Mouse (Mus musculus): ENCODE measurements around the gene Mmd2. TPM values are rescaled to one million over a fixed set of nuclear protein-coding genes. Genes with fewer than 3 reads are reported as not detected.

Mmd2 gene
- 8.0 and 8.7 TPM in 2 replicates for polyA plus RNA-seq (2015; fragmentation: Nextera tagmentation; extraction: Ambion mirVana)

DNA sequence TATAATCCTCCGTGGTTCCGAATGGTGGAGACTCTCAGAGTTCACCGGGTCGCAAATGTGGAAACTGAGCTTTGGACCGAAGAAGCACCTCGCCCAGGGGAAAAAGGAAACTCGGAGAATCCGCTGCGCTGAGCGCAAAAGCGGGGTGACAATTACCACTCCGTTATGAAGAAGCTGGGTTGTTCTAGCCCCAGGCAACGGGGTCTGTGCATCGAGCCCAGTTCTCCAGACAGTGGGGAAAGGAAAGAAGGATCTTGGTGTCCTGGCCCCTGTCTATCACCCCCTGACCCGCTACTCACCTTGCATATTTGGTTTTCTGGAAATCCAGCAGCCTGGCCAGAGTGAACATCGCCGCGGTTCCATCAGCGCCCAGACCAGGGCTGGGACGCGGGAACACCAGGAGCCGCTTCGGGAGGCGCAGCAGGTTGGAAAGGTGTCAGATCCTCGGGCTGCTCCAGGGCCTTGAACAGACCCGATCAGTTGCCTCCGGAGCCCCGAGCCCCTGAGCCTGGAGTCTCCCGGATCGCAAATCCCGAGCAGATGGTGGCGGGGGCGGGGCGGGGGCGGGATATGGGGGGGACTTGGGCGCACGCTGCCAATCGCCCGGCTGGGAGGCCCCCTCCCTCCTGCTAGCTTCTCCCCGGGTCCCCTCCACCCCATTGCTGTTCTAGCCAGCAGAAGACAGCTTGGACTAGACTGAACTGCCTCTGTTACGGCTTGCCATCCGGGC lies at the start of gene Mmd2:
Gene Mmd2 (minus strand): TSS at position 542 of the 730 bp plus-strand sequence.

DNA sequence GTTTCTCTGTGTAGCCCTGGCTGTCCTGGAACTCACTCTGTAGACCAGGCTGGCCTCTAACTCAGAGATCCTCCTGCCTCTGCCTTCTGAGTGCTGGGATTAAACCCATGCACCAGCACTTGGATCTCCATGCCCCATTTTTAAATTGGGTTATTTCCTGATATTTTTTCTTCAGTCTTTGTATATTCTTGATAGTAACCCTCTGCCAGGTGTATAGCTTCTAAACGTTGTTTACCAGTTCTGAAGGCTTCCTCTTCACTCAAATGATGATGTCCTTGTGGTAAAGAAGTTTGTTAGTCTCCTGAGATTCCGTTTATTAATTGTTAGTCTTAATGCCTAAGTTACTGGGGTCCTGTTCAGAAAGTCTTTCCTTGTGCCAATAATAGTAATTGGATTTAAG lies 18.8 kb upstream of the Mmd2 start, which contains the start of gene Wipi2:
Gene Wipi2 (plus strand): TSS at position 301 of the 400 bp plus-strand sequence.

DNA sequence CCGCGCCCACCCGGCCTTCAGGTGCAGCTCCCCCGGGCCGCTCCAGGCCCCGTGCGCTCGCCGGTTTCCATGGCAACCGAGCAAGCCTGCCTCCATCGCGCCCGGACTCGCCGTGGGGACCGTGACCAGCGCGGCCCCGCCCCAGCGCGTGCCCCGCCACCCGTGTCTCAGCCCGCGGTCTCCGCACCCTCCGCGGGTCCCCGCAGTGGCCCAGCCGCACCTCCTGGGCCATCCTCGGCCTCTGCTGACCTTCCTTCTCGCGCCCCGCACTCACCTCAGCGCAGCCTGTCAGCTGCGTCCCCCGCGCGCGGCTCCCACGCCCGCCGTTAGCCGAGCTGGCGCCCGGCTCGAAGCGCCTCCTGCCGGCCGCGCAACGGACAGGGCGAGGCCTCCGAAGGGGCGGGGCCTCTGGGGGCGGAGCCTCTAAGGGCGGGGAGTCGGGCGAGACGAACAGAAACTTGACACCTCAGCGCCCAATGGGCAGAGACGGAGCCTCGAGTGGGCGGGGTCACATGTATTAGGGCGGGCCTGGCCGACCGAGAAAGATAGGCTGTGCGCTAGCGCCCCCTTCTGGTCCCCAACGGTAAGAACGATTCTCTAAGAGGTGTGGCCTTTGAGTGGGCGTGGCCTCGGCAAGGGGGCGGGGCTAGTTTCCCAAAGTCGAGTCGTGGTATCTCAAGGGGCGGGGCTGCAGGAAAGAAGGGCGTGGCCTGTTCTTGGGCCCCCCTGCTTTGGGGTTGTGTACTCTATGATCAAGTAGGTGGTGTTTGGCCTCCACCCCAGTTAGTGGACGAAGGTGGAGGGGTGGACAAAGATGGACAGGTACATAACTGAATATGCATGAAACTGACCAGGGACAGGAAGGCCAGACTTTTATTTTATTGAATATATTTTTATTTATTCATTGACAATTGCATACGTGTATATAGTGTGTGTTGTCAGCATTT lies 57.6 kb downstream of the Mmd2 start, which contains the start of gene Radil:
Gene Radil (minus strand): TSS at position 393 of the 947 bp plus-strand sequence.

DNA sequence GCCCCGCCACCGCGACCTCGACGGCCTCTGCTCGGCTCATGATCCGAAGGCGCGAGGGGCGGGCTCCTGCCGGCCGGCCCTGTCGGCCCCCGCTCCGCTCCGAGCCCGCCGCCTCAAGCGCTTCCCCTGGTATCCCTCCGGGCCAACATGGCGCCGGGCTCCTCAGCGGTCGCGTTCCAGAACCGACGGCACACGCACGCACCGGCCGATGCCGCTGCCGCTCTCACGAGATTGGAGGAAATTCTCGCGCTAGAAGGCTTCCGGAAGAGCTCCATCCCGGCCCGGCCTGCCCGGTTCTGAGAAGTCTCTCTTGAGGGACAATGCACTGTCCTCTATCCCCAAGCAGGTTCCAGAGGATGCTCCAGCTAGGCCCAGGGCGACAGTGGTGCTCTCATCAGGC lies 78.7 kb downstream of the Mmd2 start, which contains the start of gene Papolb:
Gene Papolb (minus strand): TSS at position 162 of the 400 bp plus-strand sequence.

Other genes with a start within 250 kb of the Mmd2 start
- 5.6 and 6.9 TPM in 2 replicates for gene Foxk1, start 207.3 kb downstream of the Mmd2 start, polyA plus RNA-seq (2015; fragmentation: Nextera tagmentation; extraction: Ambion mirVana)
- 5.5 and 9.3 TPM in 2 replicates for gene Ap5z1, start 144.9 kb downstream of the Mmd2 start, polyA plus RNA-seq (2015; fragmentation: Nextera tagmentation; extraction: Ambion mirVana)
- not detected in 2 replicates for gene Papolb, start 78.7 kb downstream of the Mmd2 start, polyA plus RNA-seq (2015; fragmentation: Nextera tagmentation; extraction: Ambion mirVana)
- 1.9 and 2.0 TPM in 2 replicates for gene Radil, start 57.7 kb downstream of the Mmd2 start, polyA plus RNA-seq (2015; fragmentation: Nextera tagmentation; extraction: Ambion mirVana)
- 28.1 and 51.5 TPM in 2 replicates for gene Wipi2, start 18.9 kb upstream of the Mmd2 start, polyA plus RNA-seq (2015; fragmentation: Nextera tagmentation; extraction: Ambion mirVana)
- gene Slc29a4, start 83.7 kb upstream of the Mmd2 start, polyA plus RNA-seq (2015; fragmentation: Nextera tagmentation; extraction: Ambion mirVana): 28.7 and 34.1 TPM in 2 replicates
- gene Tnrc18, start 208.9 kb upstream of the Mmd2 start, polyA plus RNA-seq (2015; fragmentation: Nextera tagmentation; extraction: Ambion mirVana): 17.2 and 20.3 TPM in 2 replicates

Data from adrenal gland, postnatal 0 days (tissue).